Mouse (Mus musculus): ENCODE measurements around the gene Arhgap17. TPM values are rescaled to one million over a fixed set of nuclear protein-coding genes. Genes with fewer than 3 reads are reported as not detected.

Arhgap17 gene
- total and polyA plus RNA-seq, 3 experiments: 21.1 to 133 (median 80.8) TPM

DNA sequence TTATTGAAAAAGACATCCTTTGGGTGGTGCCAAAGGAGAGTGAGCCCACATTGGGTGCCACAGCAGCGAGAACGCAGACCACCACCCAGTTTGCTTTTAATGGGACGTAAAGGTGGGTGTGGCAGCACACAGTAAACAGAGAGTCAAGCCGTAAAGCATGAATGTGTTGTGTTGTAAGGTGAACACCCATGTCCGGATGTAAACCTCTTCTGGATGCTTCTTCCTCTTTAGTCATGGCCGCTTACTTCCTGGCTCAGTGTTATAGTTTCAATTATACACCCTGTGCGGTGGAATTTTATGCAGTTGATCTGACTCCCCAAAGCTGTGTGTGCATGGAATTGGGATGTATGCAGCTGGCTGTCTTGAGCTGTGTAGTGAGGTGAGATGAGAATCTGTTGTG, 127.5 kb downstream of the Arhgap17 start:
- TF ChIP-seq TAL1 (conservative IDR thresholded peaks at IDR 0.05; ENCODE audit: low read depth, low read length) (no peak), CTCF (IDR thresholded peaks at IDR 0.05; ENCODE audit: low read depth, low read length) (no peak), GATA2 (IDR thresholded peaks at IDR 0.05; ENCODE audit: borderline replicate concordance, low read depth, low read length) (no peak), GATA1 (IDR thresholded peaks at IDR 0.05; ENCODE audit: borderline replicate concordance, low read length) (no peak), POLR2AphosphoS5 (IDR thresholded peaks at IDR 0.05; ENCODE audit: insufficient replicate concordance, low read depth, low read length) (no peak)
- Histone ChIP-seq H3K36me3 (replicated peaks) (no peaks in the 10 kb centered on the region), H3K27me3 (ENCODE audit: insufficient read depth, low read length) (peaks cover 6% of the 10 kb centered on the region; the same call in 1 of the 2 replicates), H3K4me1 (ENCODE audit: insufficient read depth, low read depth, low read length) (no peaks in the 10 kb centered on the region), H3K9me3 (replicated peaks) (no peaks in the 10 kb centered on the region), H3K4me3 (ENCODE audit: low read depth, low read length) (no peak overlapping the region)
- ATAC-seq (ENCODE audit: extremely low read depth, insufficient number of reproducible peaks, low FRiP score, poor library complexity, severe bottlenecking) (no peak), DNase-seq (ENCODE audit: low spot score) (no peak)

DNA sequence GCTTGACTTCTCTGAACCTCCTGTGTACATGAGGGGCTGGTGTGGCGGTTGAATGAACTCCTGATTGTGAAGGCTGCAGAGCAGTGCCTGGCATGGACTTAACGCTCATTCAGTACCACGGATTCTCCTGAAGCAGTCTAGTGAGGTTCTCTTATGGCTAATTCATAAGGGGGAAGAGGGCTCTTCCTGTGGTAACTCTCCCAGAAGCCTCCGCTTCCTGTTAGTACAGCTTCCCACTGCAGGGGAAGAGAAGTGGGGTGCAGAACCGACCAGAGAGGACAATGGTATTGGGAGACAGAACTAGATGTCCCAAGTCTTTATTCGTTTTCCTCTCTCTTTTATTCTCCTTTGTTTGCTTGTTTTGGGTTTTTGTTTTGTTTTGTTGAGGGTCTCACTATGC, 129.7 kb downstream of the Arhgap17 start:
- Histone ChIP-seq H3K4me1 (ENCODE audit: insufficient read depth, low read depth, low read length) (no peaks in the 10 kb centered on the region), H3K9me3 (replicated peaks) (no peaks in the 10 kb centered on the region), H3K36me3 (replicated peaks) (no peaks in the 10 kb centered on the region), H3K27me3 (ENCODE audit: insufficient read depth, low read length) (peaks cover 6% of the 10 kb centered on the region; the same call in 1 of the 2 replicates), H3K4me3 (ENCODE audit: low read depth, low read length) (no peak overlapping the region)
- ATAC-seq (ENCODE audit: extremely low read depth, insufficient number of reproducible peaks, low FRiP score, poor library complexity, severe bottlenecking) (no peak), DNase-seq (ENCODE audit: low spot score) (no peak)
- TF ChIP-seq TAL1 (conservative IDR thresholded peaks at IDR 0.05; ENCODE audit: low read depth, low read length) (no peak), GATA2 (IDR thresholded peaks at IDR 0.05; ENCODE audit: borderline replicate concordance, low read depth, low read length) (no peak), CTCF (IDR thresholded peaks at IDR 0.05; ENCODE audit: low read depth, low read length) (no peak), POLR2AphosphoS5 (IDR thresholded peaks at IDR 0.05; ENCODE audit: insufficient replicate concordance, low read depth, low read length) (no peak), GATA1 (IDR thresholded peaks at IDR 0.05; ENCODE audit: borderline replicate concordance, low read length) (no peak)

DNA sequence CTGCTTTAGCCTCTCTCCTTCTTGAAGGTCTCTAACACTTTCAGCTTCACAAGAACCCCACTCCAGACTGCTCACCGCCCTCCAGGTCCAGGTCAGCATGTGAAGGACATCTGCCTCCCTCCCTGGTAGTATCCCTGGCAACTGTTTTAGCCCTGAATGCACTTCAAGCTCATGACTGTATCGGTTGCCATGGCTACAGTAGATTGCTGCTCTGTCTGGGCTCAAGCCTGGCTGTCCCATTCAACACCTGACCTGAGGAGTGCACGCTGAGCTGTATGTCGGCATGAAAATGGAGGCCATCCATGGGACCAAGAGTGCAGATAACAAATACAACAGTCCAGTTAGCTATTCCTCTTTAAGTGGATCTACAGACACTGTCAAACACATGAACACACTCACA, 131.1 kb downstream of the Arhgap17 start:
- no peaks in the 10 kb centered on the region for H3K4me1 ChIP-seq (ENCODE audit: insufficient read depth, low read depth, low read length)
- ATAC-seq (ENCODE audit: extremely low read depth, insufficient number of reproducible peaks, low FRiP score, poor library complexity, severe bottlenecking): no peak
- no peak for DNase-seq (ENCODE audit: low spot score)
- no peaks in the 10 kb centered on the region for H3K36me3 ChIP-seq (replicated peaks)
- TF ChIP-seq GATA2 (IDR thresholded peaks at IDR 0.05; ENCODE audit: borderline replicate concordance, low read depth, low read length) (no peak), TAL1 (conservative IDR thresholded peaks at IDR 0.05; ENCODE audit: low read depth, low read length) (no peak)
- H3K27me3 ChIP-seq (ENCODE audit: insufficient read depth, low read length): peaks cover 6% of the 10 kb centered on the region; the same call in 1 of the 2 replicates
- H3K4me3 ChIP-seq (ENCODE audit: low read depth, low read length): no peak overlapping the region
- no peaks in the 10 kb centered on the region for H3K9me3 ChIP-seq (replicated peaks)

DNA sequence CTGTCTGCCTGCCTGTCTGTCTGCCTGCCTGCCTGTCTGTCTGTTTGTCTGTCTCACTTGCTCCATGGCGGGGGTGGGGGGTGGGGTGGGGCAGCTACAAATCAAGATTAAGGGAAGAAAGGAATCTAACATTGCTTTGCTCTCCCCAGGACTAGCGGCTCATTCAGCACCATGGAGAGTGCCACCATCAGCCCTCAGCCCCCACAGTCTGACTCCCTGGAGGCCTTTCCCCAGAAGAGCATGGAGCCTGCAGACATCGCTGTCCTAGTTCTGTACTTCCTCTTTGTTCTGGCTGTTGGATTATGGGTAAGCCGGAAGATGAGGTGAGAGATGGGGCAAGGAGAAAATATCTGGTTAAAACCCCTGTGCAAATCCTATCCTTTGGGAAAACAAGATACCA, 134.3 kb downstream of the Arhgap17 start:
- DNase-seq (ENCODE audit: low spot score): peak; percentile 19
- no peaks in the 10 kb centered on the region for H3K9me3 ChIP-seq (replicated peaks)
- no peak overlapping the region for H3K4me3 ChIP-seq (ENCODE audit: low read depth, low read length)
- H3K27me3 ChIP-seq (ENCODE audit: insufficient read depth, low read length): peaks cover 6% of the 10 kb centered on the region; the same call in 1 of the 2 replicates
- no peaks in the 10 kb centered on the region for H3K36me3 ChIP-seq (replicated peaks)
- no peaks in the 10 kb centered on the region for H3K4me1 ChIP-seq (ENCODE audit: insufficient read depth, low read depth, low read length)
- no peak for ATAC-seq (ENCODE audit: extremely low read depth, insufficient number of reproducible peaks, low FRiP score, poor library complexity, severe bottlenecking)
- no peak for TF ChIP-seq GATA1 (IDR thresholded peaks at IDR 0.05; ENCODE audit: borderline replicate concordance, low read length)
- no peak for TF ChIP-seq POLR2AphosphoS5 (IDR thresholded peaks at IDR 0.05; ENCODE audit: insufficient replicate concordance, low read depth, low read length)
- TF ChIP-seq TAL1 (conservative IDR thresholded peaks at IDR 0.05; ENCODE audit: low read depth, low read length): no peak
- TF ChIP-seq GATA2 (IDR thresholded peaks at IDR 0.05; ENCODE audit: borderline replicate concordance, low read depth, low read length): no peak
- no peak for TF ChIP-seq CTCF (IDR thresholded peaks at IDR 0.05; ENCODE audit: low read depth, low read length)

Other genes with a start within 250 kb of the Arhgap17 start
- 91.4 and 106 TPM in 2 replicates for gene Tnrc6a, start 246.0 kb downstream of the Arhgap17 start, total RNA-seq (2014; fragmentation: Nextera tagmentation)
- gene Tnrc6a, start 246.0 kb downstream of the Arhgap17 start, total RNA-seq (2017): 41.2 and 52.0 TPM in 2 replicates
- 64.8 and 72.4 TPM in 2 replicates for gene Tnrc6a, start 246.0 kb downstream of the Arhgap17 start, polyA plus RNA-seq (2012)
- not detected in 2 replicates for gene Slc5a11, start 155.1 kb downstream of the Arhgap17 start, total RNA-seq (2014; fragmentation: Nextera tagmentation)
- not detected in 2 replicates for gene Slc5a11, start 155.1 kb downstream of the Arhgap17 start, total RNA-seq (2017)
- gene Slc5a11, start 155.1 kb downstream of the Arhgap17 start, polyA plus RNA-seq (2012): not detected in 2 replicates
- gene Lcmt1, start 131 bp downstream of the Arhgap17 start, total RNA-seq (2014; fragmentation: Nextera tagmentation): 14.9 and 17.2 TPM in 2 replicates
- gene Lcmt1, start 131 bp downstream of the Arhgap17 start, total RNA-seq (2017): 31.4 and 37.9 TPM in 2 replicates
- gene Lcmt1, start 131 bp downstream of the Arhgap17 start, polyA plus RNA-seq (2012): 3.8 and 5.6 TPM in 2 replicates
- not detected in 2 replicates for gene Aqp8, start 92.4 kb upstream of the Arhgap17 start, total RNA-seq (2014; fragmentation: Nextera tagmentation)
- 2.1 and 2.8 TPM in 2 replicates for gene Aqp8, start 92.4 kb upstream of the Arhgap17 start, total RNA-seq (2017)
- gene Aqp8, start 92.4 kb upstream of the Arhgap17 start, polyA plus RNA-seq (2012): 0.13 and 0.46 TPM in 2 replicates
- gene Zkscan2, start 130.5 kb upstream of the Arhgap17 start, total RNA-seq (2014; fragmentation: Nextera tagmentation): not detected in 2 replicates
- 0.06 and 0.33 TPM in 2 replicates for gene Zkscan2, start 130.5 kb upstream of the Arhgap17 start, total RNA-seq (2017)
- gene Zkscan2, start 130.5 kb upstream of the Arhgap17 start, polyA plus RNA-seq (2012): not detected in 2 replicates